In genomic region chr2:166852270-166852669, GRCm38 (mm10) we compare ENCODE assay signal across 15 mouse cellular contexts. TPM values are rescaled to one million over a fixed set of nuclear protein-coding genes. Genes with fewer than 3 reads are reported as not detected.
A peak's percentile ranks its signal among the peaks of the same experiment; 100 is the strongest.
DNase-seq lines count a peak whose midpoint lies in the region; ATAC-seq and TF ChIP-seq lines count a peak whose summit lies in the region.
"Had no signal": no experiment of that assay in that cellular context is flagged by ENCODE, and none has a peak within 500 bp of the region (broad histone marks: within the 10 kb centered on the region; RNA-seq: fewer than 3 reads in every experiment).

No protein-coding gene starts in this region.

- H3K27me3 ChIP-seq in G1E (ENCODE audit: insufficient read depth, low read length), result no peaks in the 10 kb centered on the region
- no peaks in the 10 kb centered on the region for H3K27me3 ChIP-seq in midbrain, embryonic 11.5 days (ENCODE audit: control insufficient read depth, insufficient read depth, low read length)
- H3K27me3 ChIP-seq: embryonic facial prominence, embryonic 12.5 days; liver, embryonic 13.5 days; neural tube, embryonic 13.5 days; stomach, embryonic 15.5 days had no signal

- no peaks in the 10 kb centered on the region for H3K4me1 ChIP-seq in lung, adult 2 months (ENCODE audit: control insufficient read depth, insufficient read depth, low read length)
- H3K4me1 ChIP-seq in G1E (ENCODE audit: insufficient read depth, low read depth, low read length), result no peaks in the 10 kb centered on the region
- H3K4me1 ChIP-seq in midbrain, embryonic 11.5 days (ENCODE audit: control insufficient read depth, insufficient read depth, low read length), result no peaks in the 10 kb centered on the region
- H3K4me1 ChIP-seq: embryonic facial prominence, embryonic 12.5 days; liver, embryonic 13.5 days; neural tube, embryonic 13.5 days; stomach, embryonic 15.5 days had no signal

- no peak overlapping the region for H3K9ac ChIP-seq in midbrain, embryonic 11.5 days (ENCODE audit: low read length)
- H3K9ac ChIP-seq: embryonic facial prominence, embryonic 12.5 days; liver, embryonic 13.5 days; neural tube, embryonic 13.5 days; stomach, embryonic 15.5 days had no signal

- no peak for TF ChIP-seq POLR2A in lung, adult 2 months (IDR thresholded peaks at IDR 0.05; ENCODE audit: borderline replicate concordance, extremely low read depth, low read depth, low read length)

- H3K4me2 ChIP-seq in midbrain, embryonic 11.5 days, result no peak overlapping the region
- H3K4me2 ChIP-seq: embryonic facial prominence, embryonic 12.5 days; liver, embryonic 13.5 days; neural tube, embryonic 13.5 days; stomach, embryonic 15.5 days had no signal

- no peak overlapping the region for H3K4me3 ChIP-seq in gastrocnemius, adult 2 months
- H3K4me3 ChIP-seq in lung, adult 2 months (replicated peaks; ENCODE audit: extremely low read depth, low read depth, low read length), result no peak overlapping the region
- H3K4me3 ChIP-seq in G1E (ENCODE audit: low read depth, low read length), result no peak overlapping the region
- H3K4me3 ChIP-seq in midbrain, embryonic 11.5 days (ENCODE audit: low read depth, low read length), result no peak overlapping the region
- H3K4me3 ChIP-seq: embryonic facial prominence, embryonic 12.5 days; liver, embryonic 13.5 days; neural tube, embryonic 13.5 days; stomach, embryonic 15.5 days had no signal

- intact Hi-C loops in gastrocnemius, adult 2 months (cut with DNase I), result no loop called here
- intact Hi-C loops in gastrocnemius, postnatal 36 days (cut with DNase I), result no loop called here

- peaks cover 94% of the 10 kb centered on the region for H3K36me3 ChIP-seq in G1E (replicated peaks)
- H3K36me3 ChIP-seq in midbrain, embryonic 11.5 days (ENCODE audit: control insufficient read depth, insufficient read depth, low read length), result peaks cover 8% of the 10 kb centered on the region; the same call in 1 of the 2 replicates

- H3K9me3 ChIP-seq in G1E (replicated peaks), result peaks cover 3% of the 10 kb centered on the region
- H3K9me3 ChIP-seq in midbrain, embryonic 11.5 days (ENCODE audit: control insufficient read depth, low read length), result no peaks in the 10 kb centered on the region
- H3K9me3 ChIP-seq: neural tube, embryonic 13.5 days; stomach, embryonic 15.5 days had no signal

- DNase-seq in gastrocnemius, adult 2 months, result no peak
- DNase-seq in gastrocnemius, postnatal 36 days, result no peak
- no peak for DNase-seq in lung, adult 2 months
- DNase-seq in lung, postnatal 25 days (ENCODE audit: low spot score), result no peak
- DNase-seq in G1E (ENCODE audit: low spot score), result no peak
- DNase-seq in naive thymus-derived CD4-positive, alpha-beta T cell, adult 2 months (ENCODE audit: low read depth), result peak; percentile 20
- no peak for DNase-seq in midbrain, embryonic 11.5 days (ENCODE audit: low spot score, missing footprints)
- DNase-seq in embryo, embryonic 11 days, result no peak
- DNase-seq: adrenal gland, postnatal 25 days; cerebellum, adult 9-10 months; liver, embryonic 13.5 days had no signal

- H3K27ac ChIP-seq in gastrocnemius, adult 2 months, result no peak overlapping the region
- no peak overlapping the region for H3K27ac ChIP-seq in midbrain, embryonic 11.5 days (ENCODE audit: low read depth, low read length)
- H3K27ac ChIP-seq: embryonic facial prominence, embryonic 12.5 days; liver, embryonic 13.5 days; neural tube, embryonic 13.5 days; stomach, embryonic 15.5 days had no signal

- WGBS in lung, adult 2 months, result 91% methylated on average over 7 of the region's 7 CpGs
- 91% methylated on average over 7 of the region's 7 CpGs for WGBS in midbrain, embryonic 11.5 days

- TF ChIP-seq CTCF in gastrocnemius, adult 2 months (IDR thresholded peaks at IDR 0.05), result peak; percentile 49
- peak; percentile 22; the same call in 1 of the 2 replicates for TF ChIP-seq CTCF in lung, adult 2 months (IDR thresholded peaks at IDR 0.05; ENCODE audit: insufficient read depth, low read length)
- TF ChIP-seq CTCF in G1E (IDR thresholded peaks at IDR 0.05; ENCODE audit: low read depth, low read length), result peak; percentile 79

- no peak for ATAC-seq in G1E (ENCODE audit: extremely low read depth, insufficient number of reproducible peaks, low FRiP score, poor library complexity, severe bottlenecking)
- no peak for ATAC-seq in midbrain, embryonic 11.5 days (ENCODE audit: low FRiP score)
- ATAC-seq: forebrain, embryonic 14.5 days had no signal

RNA-seq across cellular contexts. Expression of gene Arfgef2, which starts 46.9 kb away (rescaled TPM):
- total RNA-seq in gastrocnemius, adult 2 months (2021), result 10 to 100 TPM; 24.9 to 30.9 TPM
- 10 to 100 TPM; 24.3 to 27.5 TPM for total RNA-seq in gastrocnemius, postnatal 36 days (2021)
- polyA plus RNA-seq in lung, adult 2 months (2012; rRNA removed), result 16.5 and 20.1 TPM in 2 replicates
- total RNA-seq in G1E (2014; fragmentation: Nextera tagmentation), result 30.0 and 30.8 TPM in 2 replicates
- 24.2 and 26.9 TPM in 2 replicates for total RNA-seq in G1E (2017)
- polyA plus RNA-seq in G1E (2012), result 6.0 and 7.1 TPM in 2 replicates
- 4.4 and 4.6 TPM in 2 replicates for polyA plus RNA-seq in midbrain, embryonic 11.5 days (2014; fragmentation: Nextera tagmentation; extraction: Ambion mirVana)

RNA-seq across cellular contexts. Expression of gene Cse1l, which starts 53.6 kb away (rescaled TPM):
- total RNA-seq in gastrocnemius, adult 2 months (2021), result 10 to 100 TPM; 55.6 to 57.4 TPM
- total RNA-seq in gastrocnemius, postnatal 36 days (2021), result 10 to 100 TPM; 46.2 to 50.9 TPM
- polyA plus RNA-seq in lung, adult 2 months (2012; rRNA removed), result 7.5 and 12.2 TPM in 2 replicates
- total RNA-seq in G1E (2014; fragmentation: Nextera tagmentation) (174 and 182 TPM in 2 replicates), G1E (2017) (124 and 141 TPM in 2 replicates)
- polyA plus RNA-seq in G1E (2012), result 9.9 and 18.2 TPM in 2 replicates
- polyA plus RNA-seq in midbrain, embryonic 11.5 days (2014; fragmentation: Nextera tagmentation; extraction: Ambion mirVana), result 231 and 260 TPM in 2 replicates

RNA-seq across cellular contexts. Expression of gene Trp53rkb, which starts 59.9 kb away (rescaled TPM):
- 1 to 10 TPM; 2.2 to 3.1 TPM for total RNA-seq in gastrocnemius, adult 2 months (2021)
- total RNA-seq in gastrocnemius, postnatal 36 days (2021), result 1 to 10 TPM; 2.6 to 2.8 TPM
- polyA plus RNA-seq in lung, adult 2 months (2012; rRNA removed), result 3.5 TPM in 2 replicates
- 5.0 and 6.2 TPM in 2 replicates for total RNA-seq in G1E (2014; fragmentation: Nextera tagmentation)
- total RNA-seq in G1E (2017), result 3.9 and 4.8 TPM in 2 replicates
- 2.9 and 4.1 TPM in 2 replicates for polyA plus RNA-seq in G1E (2012)
- 8.7 and 10.8 TPM in 2 replicates for polyA plus RNA-seq in midbrain, embryonic 11.5 days (2014; fragmentation: Nextera tagmentation; extraction: Ambion mirVana)

Comparison
In these comparisons a context has a peak if more than half of its experiments do, and no peak if none do; other contexts are left out.
1. CTCF ChIP-seq: peak in every context shown above with its lines; median percentile 79 in G1E; 49 in gastrocnemius, adult 2 months; 22 in lung, adult 2 months.